Mouse (Mus musculus): ENCODE measurements around the gene Pdia6. TPM values are rescaled to one million over a fixed set of nuclear protein-coding genes. Genes with fewer than 3 reads are reported as not detected.
A peak's percentile ranks its signal among the peaks of the same experiment; 100 is the strongest.

The Pdia6 gene
- polyA plus RNA-seq, 2 experiments = 109 to 200 TPM

DNA sequence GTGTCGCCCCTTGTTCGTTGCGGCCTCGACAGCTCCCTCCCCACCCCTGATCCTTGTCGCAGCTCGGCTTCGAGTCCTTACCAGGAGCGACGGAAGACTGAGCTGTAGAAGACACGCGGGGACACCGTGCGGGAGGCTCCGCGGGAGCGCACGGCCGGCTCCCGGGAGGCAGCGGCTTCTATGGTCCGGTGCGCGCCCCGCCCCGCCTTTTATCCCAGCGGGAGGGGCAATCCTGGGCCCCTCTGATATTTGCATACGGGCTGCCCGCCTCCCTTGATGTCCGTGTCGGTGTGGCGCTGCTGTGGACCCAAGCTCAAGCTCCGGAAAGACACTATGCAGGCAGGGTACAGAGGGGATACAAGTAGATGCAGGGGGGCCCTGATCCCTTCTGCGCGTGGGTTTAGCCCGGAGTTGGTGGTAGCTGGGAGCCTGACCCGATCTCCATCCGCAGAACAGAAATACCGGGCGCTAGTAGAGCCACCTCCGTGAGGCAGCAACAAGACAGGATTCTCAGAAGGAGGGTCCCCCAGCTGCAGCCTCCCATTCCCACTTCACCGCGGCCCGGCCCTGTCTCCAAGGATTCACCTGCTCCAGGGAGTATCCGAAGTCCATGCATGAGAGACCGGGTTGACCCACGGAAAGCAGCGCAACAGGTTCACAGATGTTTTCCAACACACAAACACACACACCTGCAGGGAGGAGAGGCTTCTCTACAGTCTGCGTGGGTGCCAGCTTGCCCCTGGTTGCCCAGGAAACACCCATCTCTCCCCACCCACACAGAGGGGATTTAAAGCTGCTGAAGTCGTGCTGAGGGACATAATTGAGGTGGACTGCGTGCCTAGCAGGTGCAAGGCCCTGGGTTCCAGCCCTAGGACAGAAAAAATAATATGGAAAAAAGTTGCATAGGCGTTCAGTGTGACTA, 58.5 kb downstream of the Pdia6 start:
- DNase-seq (ENCODE audit: low read depth in 3 of 3, low spot score in 3 of 3) (no peak), ATAC-seq (ENCODE audit: insufficient read depth) (no peak)
- Histone ChIP-seq H3K9me3 (ENCODE audit: control insufficient read depth, low read length) (no peaks in the 10 kb centered on the region), H3K27me3 (ENCODE audit: control insufficient read depth, insufficient read depth, low read length) (peaks cover 31% of the 10 kb centered on the region), H3K36me3 (replicated peaks; ENCODE audit: control insufficient read depth, insufficient read depth, low read depth) (no peaks in the 10 kb centered on the region), H3K4me2 (ENCODE audit: low read depth) (peak overlapping the region; percentile 54), H3K4me1 (replicated peaks; ENCODE audit: control insufficient read depth in 2 of 2, insufficient read depth in 2 of 2, low read length in 1 of 2) (no peaks in the 10 kb centered on the region), H3K27ac (no peak overlapping the region), H3K4me3 (ENCODE audit: insufficient read depth in 1 of 2, low read depth in 2 of 2, low read length in 2 of 2) (peak overlapping the region; percentile 18 to 35), H3K9ac (replicated peaks) (no peak overlapping the region)
- 5% methylated on average over 51 of the region's 51 CpGs for WGBS (ENCODE audit: insufficient replicate concordance)
- TF ChIP-seq CTCF (IDR thresholded peaks at IDR 0.05; ENCODE audit: low read depth) (no peak), EP300 (IDR thresholded peaks at IDR 0.05; ENCODE audit: low read depth) (no peak)

- H3K9ac ChIP-seq (replicated peaks) = no peak within 1 kb of the TSS
- no peaks in the 10 kb centered on the region for H3K4me1 ChIP-seq (replicated peaks; ENCODE audit: control insufficient read depth in 2 of 2, insufficient read depth in 2 of 2, low read length in 1 of 2)
- WGBS (ENCODE audit: insufficient replicate concordance) = 46% methylated on average over 3 of the region's 3 CpGs
- no peak within 1 kb of the TSS for H3K27ac ChIP-seq
- no peak for ATAC-seq (ENCODE audit: insufficient read depth)
- no peak within 1 kb of the TSS for H3K4me2 ChIP-seq (ENCODE audit: low read depth)
- DNase-seq (ENCODE audit: low read depth in 3 of 3, low spot score in 3 of 3) = no peak
- no peak within 1 kb of the TSS for H3K4me3 ChIP-seq (ENCODE audit: insufficient read depth in 1 of 2, low read depth in 2 of 2, low read length in 2 of 2)
- H3K27me3 ChIP-seq (ENCODE audit: control insufficient read depth, insufficient read depth, low read length) = peaks cover 19% of the 10 kb centered on the region
- H3K36me3 ChIP-seq (replicated peaks; ENCODE audit: control insufficient read depth, insufficient read depth, low read depth) = no peaks in the 10 kb centered on the region
- H3K9me3 ChIP-seq (ENCODE audit: control insufficient read depth, low read length) = no peaks in the 10 kb centered on the region
- TF ChIP-seq EP300 (IDR thresholded peaks at IDR 0.05; ENCODE audit: low read depth) = no peak
- no peak for TF ChIP-seq CTCF (IDR thresholded peaks at IDR 0.05; ENCODE audit: low read depth)
Measured at GRCm38 (mm10) chr12:17329259-17329658, 62.9 kb downstream of the Pdia6 start, which contains the start of gene Atp6v1c2. Gene Atp6v1c2 (minus strand): TSS chr12:17329359.

GRCm38 (mm10) chr12:17333459-17333858, 67.1 kb downstream of the Pdia6 start:
- no peak for ATAC-seq (ENCODE audit: insufficient read depth)
- 16% methylated on average over 1 of the region's 1 CpGs for WGBS (ENCODE audit: insufficient replicate concordance)
- H3K27me3 ChIP-seq (ENCODE audit: control insufficient read depth, insufficient read depth, low read length) = no peaks in the 10 kb centered on the region; the same call in 1 of the 2 replicates
- no peak overlapping the region for H3K4me3 ChIP-seq (ENCODE audit: insufficient read depth in 1 of 2, low read depth in 2 of 2, low read length in 2 of 2)
- H3K4me2 ChIP-seq (ENCODE audit: low read depth) = no peak overlapping the region
- no peak for DNase-seq (ENCODE audit: low read depth in 3 of 3, low spot score in 3 of 3)
- H3K27ac ChIP-seq = no peak overlapping the region
- H3K4me1 ChIP-seq (replicated peaks; ENCODE audit: control insufficient read depth in 2 of 2, insufficient read depth in 2 of 2, low read length in 1 of 2) = no peaks in the 10 kb centered on the region
- no peaks in the 10 kb centered on the region for H3K36me3 ChIP-seq (replicated peaks; ENCODE audit: control insufficient read depth, insufficient read depth, low read depth)
- H3K9me3 ChIP-seq (ENCODE audit: control insufficient read depth, low read length) = no peaks in the 10 kb centered on the region
- H3K9ac ChIP-seq (replicated peaks) = no peak overlapping the region
- TF ChIP-seq CTCF (IDR thresholded peaks at IDR 0.05; ENCODE audit: low read depth) (no peak), EP300 (IDR thresholded peaks at IDR 0.05; ENCODE audit: low read depth) (no peak)

Other genes with a start within 250 kb of the Pdia6 start
- gene Kcnf1, start 89.7 kb upstream of the Pdia6 start, polyA plus RNA-seq (2012; rRNA removed) = 0.22 and 0.35 TPM in 2 replicates
- gene Kcnf1, start 89.7 kb upstream of the Pdia6 start, polyA plus RNA-seq (2014; fragmentation: Nextera tagmentation; extraction: Ambion mirVana) = 0.18 and 0.24 TPM in 2 replicates
- 0.02 TPM in 1 of 2 replicates, not detected in the other for gene Atp6v1c2, start 62.8 kb downstream of the Pdia6 start, polyA plus RNA-seq (2012; rRNA removed)
- gene Atp6v1c2, start 62.8 kb downstream of the Pdia6 start, polyA plus RNA-seq (2014; fragmentation: Nextera tagmentation; extraction: Ambion mirVana) = not detected in 2 replicates
- gene Nol10, start 81.9 kb downstream of the Pdia6 start, polyA plus RNA-seq (2012; rRNA removed) = 4.2 and 7.4 TPM in 2 replicates
- gene Nol10, start 81.9 kb downstream of the Pdia6 start, polyA plus RNA-seq (2014; fragmentation: Nextera tagmentation; extraction: Ambion mirVana) = 10.0 and 11.0 TPM in 2 replicates